Comparison of ENCODE assay signal across 9 mouse cellular contexts in the genomic region with DNA sequence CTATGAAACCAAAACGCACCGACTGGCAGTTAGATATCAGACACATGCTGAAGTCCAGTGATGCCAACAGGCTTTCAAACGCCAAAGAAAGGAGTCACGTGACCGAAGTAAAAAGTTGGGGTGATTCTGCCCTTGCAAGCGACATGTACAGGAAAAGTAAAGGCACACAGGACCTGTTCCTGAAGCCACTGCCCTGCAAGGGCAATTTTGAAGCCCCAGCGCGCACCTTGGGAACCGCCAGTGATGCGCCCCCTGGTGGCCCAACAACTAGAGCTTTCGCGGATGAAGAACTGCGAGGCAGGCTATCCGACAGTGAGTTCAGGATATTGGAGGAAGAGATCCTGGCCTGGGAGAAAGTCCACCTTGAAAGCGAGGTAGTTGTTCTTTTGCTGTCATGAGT. TPM values are rescaled to one million over a fixed set of nuclear protein-coding genes. Genes with fewer than 3 reads are reported as not detected.
A peak's percentile ranks its signal among the peaks of the same experiment; 100 is the strongest.
DNase-seq lines count a peak whose midpoint lies in the region; TF ChIP-seq lines count a peak whose summit lies in the region.
"Had no signal": no experiment of that assay in that cellular context is flagged by ENCODE, and none has a peak within 500 bp of the region (broad histone marks: within the 10 kb centered on the region; RNA-seq: fewer than 3 reads in every experiment).

No protein-coding gene starts in this region.

- no peaks in the 10 kb centered on the region for H3K79me2 ChIP-seq in CH12.LX (replicated peaks; ENCODE audit: control insufficient read depth, extremely low read depth, insufficient read depth, poor library complexity, severe bottlenecking)

- dilution Hi-C loops in CH12.LX (cut with MboI; ENCODE audit: extremely low pct_ligation_motif_present, extremely low pct_unique_long_range_greater_than_20kb, low sequenced_read_pairs), result no loop called here

- H3K4me3 ChIP-seq in CH12.LX (replicated peaks in 1 of 3; ENCODE audit: low read depth in 2 of 3, low read length in 2 of 3, poor library complexity in 1 of 3), result no peak overlapping the region
- H3K4me3 ChIP-seq: heart, embryonic 15.5 days had no signal

- peaks cover 6% of the 10 kb centered on the region for H3K27me3 ChIP-seq in CH12.LX (replicated peaks)
- H3K27me3 ChIP-seq: heart, embryonic 15.5 days had no signal

- in situ Hi-C loops in CH12.LX (cut with MboI; ENCODE audit: low pct_ligation_motif_present, low pct_unique_long_range_greater_than_20kb, low sequenced_read_pairs), result no loop called here

- TF ChIP-seq EP300 in CH12.LX (IDR thresholded peaks at IDR 0.05; ENCODE audit: low read length), result no peak

- H3K4me1 ChIP-seq in CH12.LX (ENCODE audit: control insufficient read depth in 1 of 2, insufficient read depth in 2 of 2), result no peaks in the 10 kb centered on the region
- H3K4me1 ChIP-seq: heart, embryonic 15.5 days had no signal

- no peak overlapping the region for H3K27ac ChIP-seq in CH12.LX (ENCODE audit: insufficient read depth, low read depth)
- H3K27ac ChIP-seq: heart, embryonic 15.5 days had no signal

- H3K9ac ChIP-seq in CH12.LX (ENCODE audit: insufficient read depth, low read depth), result no peak overlapping the region
- H3K9ac ChIP-seq: heart, embryonic 15.5 days had no signal

- DNase-seq in 3134 (ENCODE audit: extremely low read depth, insufficient read length, low spot score) (peak; percentile 38), CH12.LX (ENCODE audit: extremely low read depth) (peak; percentile 71)
- peak; percentile 56 for DNase-seq in c-Kit-positive CD71-negative TER-119-negative erythroid progenitor cells, embryonic 14.5 days (ENCODE audit: low read depth)
- DNase-seq in frontal cortex, postnatal 14 days (ENCODE audit: low spot score in 2 of 2), result peak; percentile 9 to 41
- peak; percentile 79 for DNase-seq in kidney, adult 9 months
- DNase-seq in lung, adult 18-20 months, result peak; percentile 67 to 79
- DNase-seq in right cerebral cortex, adult 18-20 months, result peak; percentile 28
- DNase-seq in urinary bladder, postnatal 10 days (ENCODE audit: low spot score), result peak; percentile 30

- no peaks in the 10 kb centered on the region for H3K9me3 ChIP-seq in CH12.LX (replicated peaks; ENCODE audit: low read length)
- H3K9me3 ChIP-seq: heart, embryonic 15.5 days had no signal

- TF ChIP-seq CTCF in CH12.LX (conservative IDR thresholded peaks at IDR 0.05 in 1 of 2, IDR thresholded peaks at IDR 0.05 in 1 of 2; ENCODE audit: low read depth in 2 of 2, low read length in 2 of 2), result peak; percentile 66 to 97

- peak; percentile 70 for TF ChIP-seq RAD21 in CH12.LX (IDR thresholded peaks at IDR 0.05; ENCODE audit: low read depth, low read length)

- no peak for TF ChIP-seq POLR2A in CH12.LX (IDR thresholded peaks at IDR 0.05; ENCODE audit: low read depth, low read length)

- no peaks in the 10 kb centered on the region for H3K36me3 ChIP-seq in CH12.LX (replicated peaks in 1 of 2; ENCODE audit: control insufficient read depth in 1 of 2, insufficient read depth in 1 of 2, low read length in 1 of 2)
- H3K36me3 ChIP-seq: heart, embryonic 15.5 days had no signal

- H3K4me2 ChIP-seq in CH12.LX (ENCODE audit: insufficient read depth, low read depth, poor library complexity, severe bottlenecking), result peak overlapping the region; percentile 14; the same call in 1 of the 2 replicates
- H3K4me2 ChIP-seq: heart, embryonic 15.5 days had no signal

TF ChIP-seq in CH12.LX, 34 proteins besides CTCF, POLR2A, EP300 and RAD21:
- TF ChIP-seq IRF4 (IDR thresholded peaks at IDR 0.05; ENCODE audit: low read depth, low read length) (peak; percentile 51; the same call in 1 of the 2 replicates), ZMIZ1 (IDR thresholded peaks at IDR 0.05; ENCODE audit: low read depth, low read length) (no peak), MYC (IDR thresholded peaks at IDR 0.05; ENCODE audit: low read depth, low read length) (no peak), TBP (conservative IDR thresholded peaks at IDR 0.05; ENCODE audit: low read depth, low read length) (no peak), SMC3 (IDR thresholded peaks at IDR 0.05; ENCODE audit: low read depth, low read length) (peak; percentile 99), POLR2AphosphoS2 (IDR thresholded peaks at IDR 0.05; ENCODE audit: low read depth, low read length) (no peak), HCFC1 (IDR thresholded peaks at IDR 0.05; ENCODE audit: low read depth, low read length) (peak; percentile 36; the same call in 1 of the 2 replicates), CHD1 (IDR thresholded peaks at IDR 0.05; ENCODE audit: low read depth, low read length) (no peak), ELF1 (IDR thresholded peaks at IDR 0.05; ENCODE audit: low read depth, low read length) (peak; percentile 30; the same call in 1 of the 2 replicates), ZC3H11A (IDR thresholded peaks at IDR 0.05; ENCODE audit: low read depth, low read length) (peak; percentile 65; the same call in 1 of the 2 replicates), NELFE (IDR thresholded peaks at IDR 0.05; ENCODE audit: low read depth, low read length) (no peak), MAFK (IDR thresholded peaks at IDR 0.05; ENCODE audit: insufficient replicate concordance, low read length) (no peak), TCF12 (IDR thresholded peaks at IDR 0.05; ENCODE audit: low read depth, low read length) (no peak), USF2 (conservative IDR thresholded peaks at IDR 0.05; ENCODE audit: low read depth, low read length) (peak; percentile 34), USF1 (IDR thresholded peaks at IDR 0.05; ENCODE audit: low read depth, low read length) (peak; percentile 61), JUND (conservative IDR thresholded peaks at IDR 0.05; ENCODE audit: low read depth, low read length) (no peak), ZNF384 (IDR thresholded peaks at IDR 0.05; ENCODE audit: low read depth, low read length) (no peak), ETS1 (conservative IDR thresholded peaks at IDR 0.05; ENCODE audit: low read depth, low read length) (no peak), MEF2A (IDR thresholded peaks at IDR 0.05; ENCODE audit: borderline replicate concordance, low read depth, low read length) (0 out of 2 replicates have a peak, but pooled peaks have one; percentile 37), E2F4 (IDR thresholded peaks at IDR 0.05; ENCODE audit: insufficient replicate concordance, low read depth, low read length) (no peak), KAT2A (IDR thresholded peaks at IDR 0.05; ENCODE audit: insufficient replicate concordance, low read length) (no peak), RCOR1 (conservative IDR thresholded peaks at IDR 0.05; ENCODE audit: low read depth, low read length) (no peak), SIN3A (IDR thresholded peaks at IDR 0.05; ENCODE audit: low read length) (0 out of 2 replicates have a peak, but pooled peaks have one; percentile 43), NRF1 (IDR thresholded peaks at IDR 0.05; ENCODE audit: low read depth, low read length) (peak; percentile 56; the same call in 1 of the 2 replicates), MAZ (IDR thresholded peaks at IDR 0.05; ENCODE audit: low read depth, low read length) (0 out of 2 replicates have a peak, but pooled peaks have one; percentile 54), MXI1 (IDR thresholded peaks at IDR 0.05; ENCODE audit: low read depth, low read length) (0 out of 2 replicates have a peak, but pooled peaks have one; percentile 34), CHD2 (IDR thresholded peaks at IDR 0.05; ENCODE audit: low read length) (no peak), GABPA (IDR thresholded peaks at IDR 0.05; ENCODE audit: insufficient replicate concordance, low read depth, low read length) (no peak), BHLHE40 (IDR thresholded peaks at IDR 0.05; ENCODE audit: low read depth, low read length) (peak; percentile 57), ZKSCAN1 (IDR thresholded peaks at IDR 0.05; ENCODE audit: borderline replicate concordance, low read depth, low read length) (no peak), MAX (IDR thresholded peaks at IDR 0.05; ENCODE audit: low read length) (no peak), PAX5 (IDR thresholded peaks at IDR 0.05; ENCODE audit: low read length) (no peak), JUN (IDR thresholded peaks at IDR 0.05; ENCODE audit: insufficient read depth, low read depth, low read length) (no peak), UBTF (IDR thresholded peaks at IDR 0.05; ENCODE audit: low read depth, low read length) (no peak)

RNA-seq across cellular contexts. Expression of a gene that starts 59.5 kb away (rescaled TPM):
- not detected in 2 replicates for total RNA-seq in CH12.LX (2012; rRNA removed)
- not detected in 2 replicates for total RNA-seq in CH12.LX (2014; rRNA removed)
- not detected in 2 replicates for polyA plus RNA-seq in CH12.LX (2012; ENCODE audit: insufficient read length, low read depth)
- polyA plus RNA-seq: heart, embryonic 15.5 days had no signal

Comparison
In these comparisons a context has a peak if more than half of its experiments do, and no peak if none do; other contexts are left out.
1. DNase-seq: peak in every context shown above with its lines; median percentile 79 in kidney, adult 9 months; 73 in lung, adult 18-20 months; 71 in CH12.LX; 56 in c-Kit-positive CD71-negative TER-119-negative erythroid progenitor cells, embryonic 14.5 days; 38 in 3134; 30 in urinary bladder, postnatal 10 days; 28 in right cerebral cortex, adult 18-20 months; 25 in frontal cortex, postnatal 14 days.